31 mouse cellular contexts compared by ENCODE assay signal in the genomic region with DNA sequence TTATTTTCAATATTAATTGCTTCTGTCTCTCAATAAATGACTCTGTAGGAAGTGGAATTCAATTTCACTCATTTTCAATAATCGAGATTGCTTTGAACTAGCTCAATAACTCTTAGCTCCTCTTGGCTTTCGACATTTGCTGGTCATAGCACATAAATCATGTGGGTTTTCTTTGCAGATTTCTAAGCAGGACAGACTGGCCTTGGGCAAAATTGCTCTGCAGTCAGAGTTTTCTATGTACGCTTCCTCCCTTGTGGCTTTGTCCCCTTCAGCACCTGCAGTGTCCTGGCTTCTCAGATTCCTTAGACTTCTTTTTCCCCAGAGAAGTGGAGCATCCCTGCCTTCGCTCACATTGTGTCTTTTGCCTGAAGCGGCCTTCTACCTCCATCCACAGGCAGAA.
A peak's percentile ranks its signal among the peaks of the same experiment; 100 is the strongest.
DNase-seq lines count a peak whose midpoint lies in the region; ATAC-seq and TF ChIP-seq lines count a peak whose summit lies in the region.
"Had no signal": no experiment of that assay in that cellular context is flagged by ENCODE, and none has a peak within 500 bp of the region (broad histone marks: within the 10 kb centered on the region; RNA-seq: fewer than 3 reads in every experiment).

No protein-coding gene starts in this region.

- H3K9ac ChIP-seq in midbrain, postnatal 0 days (replicated peaks; ENCODE audit: low read length, poor library complexity, severe bottlenecking) = no peak overlapping the region
- no peak overlapping the region for H3K9ac ChIP-seq in midbrain, embryonic 16.5 days (ENCODE audit: low read depth, low read length)
- H3K9ac ChIP-seq in kidney, embryonic 14.5 days (ENCODE audit: low read depth, low read length) = no peak overlapping the region
- H3K9ac ChIP-seq: embryonic facial prominence, embryonic 13.5 days; forebrain, embryonic 15.5 days; heart, embryonic 12.5 days; intestine, embryonic 15.5 days; limb, embryonic 15.5 days; liver, embryonic 13.5 days; stomach, embryonic 15.5 days had no signal

- H3K9me3 ChIP-seq in midbrain, postnatal 0 days (ENCODE audit: low read length) = no peaks in the 10 kb centered on the region
- no peaks in the 10 kb centered on the region for H3K9me3 ChIP-seq in midbrain, embryonic 16.5 days (replicated peaks; ENCODE audit: control insufficient read depth, low read length, poor library complexity, severe bottlenecking)
- no peaks in the 10 kb centered on the region for H3K9me3 ChIP-seq in kidney, embryonic 14.5 days (ENCODE audit: control insufficient read depth, low read length)
- H3K9me3 ChIP-seq: embryonic facial prominence, embryonic 13.5 days; forebrain, embryonic 10.5 days; forebrain, embryonic 15.5 days; heart, embryonic 12.5 days; intestine, embryonic 15.5 days; limb, embryonic 10.5 days; limb, embryonic 15.5 days; liver, embryonic 13.5 days; stomach, embryonic 15.5 days had no signal

- H3K27ac ChIP-seq in midbrain, postnatal 0 days (ENCODE audit: low read depth, low read length) = no peak overlapping the region
- no peak overlapping the region for H3K27ac ChIP-seq in midbrain, embryonic 16.5 days (ENCODE audit: low read length)
- H3K27ac ChIP-seq in kidney, embryonic 14.5 days (ENCODE audit: low read depth, low read length) = no peak overlapping the region
- H3K27ac ChIP-seq: embryonic facial prominence, embryonic 13.5 days; forebrain, embryonic 10.5 days; forebrain, embryonic 15.5 days; gastrocnemius, adult 2 months; heart, adult 2 months; hindbrain, postnatal 0 days; intestine, embryonic 15.5 days; kidney, postnatal 0 days; limb, embryonic 10.5 days; limb, embryonic 15.5 days; liver, embryonic 13.5 days; macrophage; stomach, embryonic 15.5 days had no signal

- DNase-seq in cerebellum, postnatal 14 days = no peak
- DNase-seq in midbrain, postnatal 0 days (ENCODE audit: low spot score) = peak; percentile 1
- peak; percentile 67 for DNase-seq in adrenal gland, adult 2 months
- DNase-seq in adrenal gland, postnatal 36 days = peak; percentile 44 to 51
- DNase-seq in layer of hippocampus, adult 9-11 months = no peak
- DNase-seq: cerebellum, adult 8-10 months; cerebellum, postnatal 36 days; gastrocnemius, adult 2 months; heart, adult 2 months; heart, postnatal 4 days; kidney, adult 2 months; kidney, postnatal 4 days; liver, embryonic 13.5 days; lung, adult 2 months; lung, postnatal 10 days; right cerebral cortex, postnatal 14 days had no signal

- no peak overlapping the region for H3K4me2 ChIP-seq in midbrain, postnatal 0 days (ENCODE audit: low read depth, low read length, poor library complexity, severe bottlenecking)
- no peak overlapping the region for H3K4me2 ChIP-seq in midbrain, embryonic 16.5 days (ENCODE audit: low read length)
- no peak overlapping the region for H3K4me2 ChIP-seq in kidney, embryonic 14.5 days (replicated peaks; ENCODE audit: low read depth, low read length)
- H3K4me2 ChIP-seq: embryonic facial prominence, embryonic 13.5 days; forebrain, embryonic 15.5 days; heart, embryonic 12.5 days; intestine, embryonic 15.5 days; limb, embryonic 15.5 days; liver, embryonic 13.5 days; stomach, embryonic 15.5 days had no signal

- TF ChIP-seq CTCF in midbrain, postnatal 0 days (IDR thresholded peaks at IDR 0.05) = no peak

- no peak overlapping the region for H3K4me3 ChIP-seq in midbrain, postnatal 0 days (ENCODE audit: low read depth, low read length)
- no peak overlapping the region for H3K4me3 ChIP-seq in midbrain, embryonic 16.5 days (ENCODE audit: low read depth, low read length)
- H3K4me3 ChIP-seq in kidney, embryonic 14.5 days (ENCODE audit: low read length) = no peak overlapping the region
- H3K4me3 ChIP-seq: embryonic facial prominence, embryonic 13.5 days; forebrain, embryonic 10.5 days; forebrain, embryonic 15.5 days; gastrocnemius, adult 2 months; heart, adult 2 months; heart, embryonic 12.5 days; intestine, embryonic 15.5 days; limb, embryonic 10.5 days; limb, embryonic 15.5 days; liver, embryonic 13.5 days; stomach, embryonic 15.5 days had no signal

- no peaks in the 10 kb centered on the region for H3K36me3 ChIP-seq in midbrain, postnatal 0 days (ENCODE audit: insufficient read depth, low read length)
- H3K36me3 ChIP-seq in midbrain, embryonic 16.5 days (ENCODE audit: control insufficient read depth, insufficient read depth, low read length) = no peaks in the 10 kb centered on the region
- no peaks in the 10 kb centered on the region for H3K36me3 ChIP-seq in kidney, embryonic 14.5 days (ENCODE audit: control insufficient read depth, insufficient read depth, low read length)
- H3K36me3 ChIP-seq: embryonic facial prominence, embryonic 13.5 days; forebrain, embryonic 10.5 days; forebrain, embryonic 15.5 days; heart, embryonic 12.5 days; intestine, embryonic 15.5 days; limb, embryonic 10.5 days; limb, embryonic 15.5 days; liver, embryonic 13.5 days; stomach, embryonic 15.5 days had no signal

- WGBS in midbrain, postnatal 0 days = 77% methylated on average over 5 of the region's 5 CpGs
- WGBS in midbrain, embryonic 16.5 days = 81% methylated on average over 5 of the region's 5 CpGs
- WGBS in kidney, embryonic 14.5 days = 43% methylated on average over 5 of the region's 5 CpGs

- peak; percentile 10; the same call in 1 of the 2 replicates for ATAC-seq in cerebellum, adult (ENCODE audit: insufficient number of reproducible peaks, low FRiP score, low TSS enrichment)
- ATAC-seq in midbrain, postnatal 0 days (ENCODE audit: low FRiP score) = no peak
- no peak for ATAC-seq in midbrain, embryonic 16.5 days
- no peak for ATAC-seq in kidney, embryonic 14.5 days (ENCODE audit: low FRiP score, low TSS enrichment)
- ATAC-seq: forebrain, embryonic 15.5 days; hindbrain, postnatal 0 days; intestine, embryonic 15.5 days; Patski had no signal

- 0 out of 2 replicates have a peak, but pooled peaks cover 3% of the 10 kb centered on the region for H3K4me1 ChIP-seq in midbrain, postnatal 0 days (ENCODE audit: insufficient read depth, low read length)
- H3K4me1 ChIP-seq in midbrain, embryonic 16.5 days (ENCODE audit: control insufficient read depth, insufficient read depth, low read length) = no peaks in the 10 kb centered on the region
- H3K4me1 ChIP-seq in kidney, embryonic 14.5 days (ENCODE audit: control insufficient read depth, insufficient read depth, low read length) = no peaks in the 10 kb centered on the region
- H3K4me1 ChIP-seq: embryonic facial prominence, embryonic 13.5 days; forebrain, embryonic 10.5 days; forebrain, embryonic 15.5 days; heart, embryonic 12.5 days; intestine, embryonic 15.5 days; limb, embryonic 10.5 days; limb, embryonic 15.5 days; liver, embryonic 13.5 days; stomach, embryonic 15.5 days had no signal

- no peaks in the 10 kb centered on the region for H3K27me3 ChIP-seq in midbrain, postnatal 0 days (ENCODE audit: insufficient read depth, low read length)
- H3K27me3 ChIP-seq in midbrain, embryonic 16.5 days (ENCODE audit: control insufficient read depth, insufficient read depth, low read depth, low read length) = no peaks in the 10 kb centered on the region
- H3K27me3 ChIP-seq in kidney, embryonic 14.5 days (ENCODE audit: control insufficient read depth, insufficient read depth, low read length) = no peaks in the 10 kb centered on the region
- H3K27me3 ChIP-seq: embryonic facial prominence, embryonic 13.5 days; forebrain, embryonic 15.5 days; heart, embryonic 12.5 days; intestine, embryonic 15.5 days; limb, embryonic 15.5 days; liver, embryonic 13.5 days; Patski; stomach, embryonic 15.5 days had no signal

Comparison
In these comparisons a context has a peak if more than half of its experiments do, and no peak if none do; other contexts are left out.
1. DNase-seq: peak in midbrain, postnatal 0 days (single experiment), adrenal gland, adult 2 months (single experiment) and adrenal gland, postnatal 36 days (2 of 2); none in cerebellum, postnatal 14 days (0 of 2) and layer of hippocampus, adult 9-11 months (single experiment).